Mouse (Mus musculus): ENCODE measurements at regions not wholly inside any gene's neighbourhood (a gene's known extent, or its start where the extent isn't known, plus 50 kb on each side); places are given as distances from the start of the nearest gene placed in this dataset.

- Histone ChIP-seq H3K9me3 (no peaks in the 10 kb centered on the region), H3K4me3 (no peak overlapping the region), H3K27ac (no peak overlapping the region), H3K9ac (no peak overlapping the region), H3K36me3 (no peaks in the 10 kb centered on the region), H3K27me3 (0 out of 2 replicates have a peak, but pooled peaks cover 4% of the 10 kb centered on the region), H3K4me1 (no peaks in the 10 kb centered on the region), H3K4me2 (no peak overlapping the region)
- 58% methylated on average over 5 of the region's 5 CpGs for WGBS
- no peak for ATAC-seq (ENCODE audit: borderline replicate concordance, extremely low read depth, low FRiP score, low TSS enrichment)
Observed at GRCm38 (mm10) chr5:105983131-105983530, 106.8 kb downstream of the Zfp326 start.

GRCm38 (mm10) chr5:105976746-105977145, 100.4 kb downstream of the Zfp326 start:
- no peak overlapping the region for H3K4me2 ChIP-seq
- WGBS, result 50% methylated on average over 5 of the region's 5 CpGs
- ATAC-seq (ENCODE audit: borderline replicate concordance, extremely low read depth, low FRiP score, low TSS enrichment), result no peak
- no peak overlapping the region for H3K9ac ChIP-seq
- no peak overlapping the region for H3K4me3 ChIP-seq
- H3K9me3 ChIP-seq, result no peaks in the 10 kb centered on the region
- no peaks in the 10 kb centered on the region for H3K27me3 ChIP-seq
- H3K36me3 ChIP-seq, result no peaks in the 10 kb centered on the region
- no peak overlapping the region for H3K27ac ChIP-seq
- 0 out of 2 replicates have a peak, but pooled peaks cover 7% of the 10 kb centered on the region for H3K4me1 ChIP-seq

DNA sequence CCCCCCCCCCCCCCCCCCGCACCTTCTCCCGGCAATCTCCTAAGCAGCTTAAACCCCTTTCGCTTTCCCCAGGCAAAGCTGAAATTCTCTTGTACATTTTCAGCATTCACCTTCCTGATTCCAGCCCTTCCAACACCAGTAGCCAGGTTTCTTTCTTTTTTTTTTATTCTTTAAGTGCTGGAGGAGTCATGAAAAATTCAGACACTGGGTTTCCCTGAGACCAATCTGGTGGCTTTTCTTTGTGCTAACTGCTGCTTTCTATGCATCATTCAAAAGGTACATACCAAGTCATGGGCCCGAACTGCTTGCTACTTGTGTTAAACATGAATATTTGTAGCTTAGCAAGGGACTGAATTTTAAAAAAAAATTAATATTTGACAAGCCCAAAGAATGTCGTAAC, 99.7 kb downstream of the Zfp326 start:
- no peaks in the 10 kb centered on the region for H3K27me3 ChIP-seq
- no peak for ATAC-seq (ENCODE audit: borderline replicate concordance, extremely low read depth, low FRiP score, low TSS enrichment)
- WGBS, result 49% methylated on average over 5 of the region's 5 CpGs
- H3K9me3 ChIP-seq, result no peaks in the 10 kb centered on the region
- peak overlapping the region; percentile 55 for H3K27ac ChIP-seq
- no peaks in the 10 kb centered on the region for H3K36me3 ChIP-seq
- peak overlapping the region; percentile 16; the same call in 1 of the 2 replicates for H3K4me3 ChIP-seq
- peak overlapping the region; percentile 43 for H3K4me2 ChIP-seq
- 0 out of 2 replicates have a peak, but pooled peaks cover 7% of the 10 kb centered on the region for H3K4me1 ChIP-seq
- no peak overlapping the region for H3K9ac ChIP-seq

- H3K4me3 ChIP-seq, result peak overlapping the region; percentile 16; the same call in 1 of the 2 replicates
- no peak overlapping the region for H3K9ac ChIP-seq
- H3K36me3 ChIP-seq, result no peaks in the 10 kb centered on the region
- peak overlapping the region; percentile 55 for H3K27ac ChIP-seq
- peak overlapping the region; percentile 43 for H3K4me2 ChIP-seq
- 0 out of 2 replicates have a peak, but pooled peaks cover 7% of the 10 kb centered on the region for H3K4me1 ChIP-seq
- no peaks in the 10 kb centered on the region for H3K9me3 ChIP-seq
- no peaks in the 10 kb centered on the region for H3K27me3 ChIP-seq
- 30% methylated on average over 20 of the region's 21 CpGs for WGBS
- no peak for ATAC-seq (ENCODE audit: borderline replicate concordance, extremely low read depth, low FRiP score, low TSS enrichment)
Observed at GRCm38 (mm10) chr5:105975275-105976011, 99.1 kb downstream of the Zfp326 start.

- Histone ChIP-seq H3K9ac (no peak overlapping the region), H3K4me3 (no peak overlapping the region), H3K27me3 (no peaks in the 10 kb centered on the region), H3K9me3 (no peaks in the 10 kb centered on the region), H3K27ac (peak overlapping the region; percentile 55; the same call in 1 of the 2 replicates), H3K36me3 (no peaks in the 10 kb centered on the region), H3K4me2 (no peak overlapping the region), H3K4me1 (0 out of 2 replicates have a peak, but pooled peaks cover 7% of the 10 kb centered on the region)
- WGBS, result 49% methylated on average over 18 of the region's 18 CpGs
- no peak for ATAC-seq (ENCODE audit: borderline replicate concordance, extremely low read depth, low FRiP score, low TSS enrichment)
Observed at GRCm38 (mm10) chr5:105974576-105975177, 98.3 kb downstream of the Zfp326 start.
